Mouse (Mus musculus) myocyte (in vitro differentiated cells): ENCODE measurements around the gene Taar9.

Experiments used
- E2F4 ChIP-seq: IDR thresholded peaks from one replicate; pipeline ENCODE4 v1.6.1; 2011; ENCODE audit warnings: mild to moderate bottlenecking, control low read depth, moderate library complexity; ENCODE audit not compliant: insufficient read depth
- MAX ChIP-seq: IDR thresholded peaks from one replicate; pipeline ENCODE4 v1.6.1; 2011; ENCODE audit warnings: low read depth, mild to moderate bottlenecking, control low read depth
- POLR2A ChIP-seq: IDR thresholded peaks from one replicate; pipeline ENCODE4 v1.6.1; 2011; ENCODE audit warnings: low read depth, mild to moderate bottlenecking, control low read depth, moderate library complexity; ENCODE audit not compliant: insufficient read length
- POLR2AphosphoS2 ChIP-seq: IDR thresholded peaks from one replicate; pipeline ENCODE4 v1.6.1; 2011; ENCODE audit warnings: low read depth, control low read depth; ENCODE audit not compliant: insufficient read length
- TCF12 ChIP-seq: IDR thresholded peaks from one replicate; pipeline ENCODE4 v1.6.1; 2011; ENCODE audit warnings: mild to moderate bottlenecking, control low read depth; ENCODE audit not compliant: poor library complexity, insufficient read depth, severe bottlenecking
- TCF3 ChIP-seq: IDR thresholded peaks from one replicate; pipeline ENCODE4 v1.6.1; 2011; ENCODE audit warnings: low read depth, control low read depth; ENCODE audit not compliant: insufficient read length
- USF1 ChIP-seq: IDR thresholded peaks from one replicate; pipeline ENCODE4 v1.6.1; 2011; ENCODE audit warnings: low read depth, mild to moderate bottlenecking, control low read depth, moderate library complexity

GRCm38 (mm10) chr10:24131451-24132262 lies 22.3 kb upstream of the Taar9 start:
- TF ChIP-seq POLR2AphosphoS2 (no peak), MAX (no peak), TCF12 (no peak), TCF3 (no peak), E2F4 (no peak), POLR2A (no peak), USF1 (no peak)
